Mouse (Mus musculus) embryonic facial prominence, embryonic 11.5 days (tissue): ENCODE measurements at regions not wholly inside any gene's neighbourhood (a gene's known extent, or its start where the extent isn't known, plus 50 kb on each side); places are given as distances from the start of the nearest gene placed in this dataset.

Source experiments
- ATAC-seq: fragments of 200-750 bp; cut with Nextera tagmentation; replicated peaks from 2 replicates; pipeline ENCODE4 v1.8.0; 2017; ENCODE audit warnings: low read depth; ENCODE audit not compliant: insufficient number of reproducible peaks, low FRiP score, low TSS enrichment
- DNase-seq: peaks from one replicate; pipeline ENCODE4 v3.0.0-alpha.2; 2015; ENCODE audit warnings: low spot score
- H3K27ac ChIP-seq: fragments of 300-500 bp; sonication (generic); replicated peaks from 2 replicates; pipeline ENCODE4 v1.5.1; 2014; ENCODE audit warnings: mild to moderate bottlenecking, low read depth, low read length, control low read depth
- H3K27me3 ChIP-seq: fragments of 300-500 bp; sonication (generic); 2 replicates; pipeline ENCODE4 v1.6.1; 2014; ENCODE audit warnings: mild to moderate bottlenecking, low read length, moderate library complexity, mixed read lengths; ENCODE audit not compliant: control insufficient read depth, insufficient read depth
- H3K36me3 ChIP-seq: fragments of 300-500 bp; sonication (generic); replicated peaks from 2 replicates; pipeline ENCODE4 v1.6.1; 2014; ENCODE audit warnings: low read depth, mild to moderate bottlenecking, low read length, moderate library complexity, mixed read lengths; ENCODE audit not compliant: control insufficient read depth, insufficient read depth
- H3K4me1 ChIP-seq: fragments of 300-500 bp; sonication (generic); 2 replicates; pipeline ENCODE4 v1.6.1; 2014; ENCODE audit warnings: low read length, mixed read lengths; ENCODE audit not compliant: control insufficient read depth, insufficient read depth
- H3K4me2 ChIP-seq: fragments of 300-500 bp; sonication (generic); 2 replicates; pipeline ENCODE4 v1.6.1; 2014; ENCODE audit warnings: low read depth, mild to moderate bottlenecking, control low read depth, low read length, moderate library complexity
- H3K4me3 ChIP-seq: fragments of 300-500 bp; sonication (generic); 2 replicates; pipeline ENCODE4 v1.5.1; 2014; ENCODE audit warnings: low read depth, low read length, control low read depth
- H3K9ac ChIP-seq: fragments of 300-500 bp; sonication (generic); replicated peaks from 2 replicates; pipeline ENCODE4 v1.6.1; 2014; ENCODE audit warnings: mild to moderate bottlenecking, control low read depth, low read length
- H3K9me3 ChIP-seq: fragments of 300-500 bp; sonication (generic); replicated peaks from 2 replicates; pipeline ENCODE4 v1.6.1; 2016; ENCODE audit warnings: mild to moderate bottlenecking, low read length, inconsistent platforms, mixed read lengths; ENCODE audit not compliant: control insufficient read depth
- WGBS: fragments of 180-500 bp; shearing (Covaris S2); extraction: QIAGEN DNeasy Blood & Tissue Kit; methylation state at CpG from one replicate; pipeline ENCODE4 v1.1.7; 2014; 5-methylcytosine and 5-hydroxymethylcytosine counted together

DNA sequence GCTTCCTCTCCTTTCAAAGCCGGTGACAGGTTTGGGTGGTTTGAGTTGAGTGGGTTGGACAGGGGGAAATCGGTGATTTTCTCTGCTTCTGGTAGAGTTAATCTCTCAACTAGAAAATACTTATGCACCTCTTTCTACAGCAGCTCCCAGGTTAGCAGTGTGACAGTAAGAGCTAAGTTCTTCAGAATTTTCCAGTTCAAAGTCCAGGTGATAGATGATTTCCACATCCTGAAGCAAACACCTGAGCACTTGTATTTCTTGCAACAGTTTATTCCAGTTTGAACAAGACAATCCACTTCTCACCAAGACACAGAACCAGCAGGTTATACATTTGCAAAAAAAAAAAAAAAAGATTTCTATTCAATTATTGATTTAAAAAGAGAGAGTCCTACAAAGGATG lies 104.0 kb upstream of the Nr2f2 start:
- Histone ChIP-seq H3K27ac (no peak overlapping the region), H3K36me3 (no peaks in the 10 kb centered on the region), H3K4me3 (no peak overlapping the region), H3K9me3 (no peaks in the 10 kb centered on the region), H3K4me1 (no peaks in the 10 kb centered on the region), H3K9ac (no peak overlapping the region), H3K27me3 (no peaks in the 10 kb centered on the region), H3K4me2 (no peak overlapping the region)
- DNase-seq (no peak), ATAC-seq (no peak)
- 60% methylated on average over 2 of the region's 2 CpGs for WGBS

DNA sequence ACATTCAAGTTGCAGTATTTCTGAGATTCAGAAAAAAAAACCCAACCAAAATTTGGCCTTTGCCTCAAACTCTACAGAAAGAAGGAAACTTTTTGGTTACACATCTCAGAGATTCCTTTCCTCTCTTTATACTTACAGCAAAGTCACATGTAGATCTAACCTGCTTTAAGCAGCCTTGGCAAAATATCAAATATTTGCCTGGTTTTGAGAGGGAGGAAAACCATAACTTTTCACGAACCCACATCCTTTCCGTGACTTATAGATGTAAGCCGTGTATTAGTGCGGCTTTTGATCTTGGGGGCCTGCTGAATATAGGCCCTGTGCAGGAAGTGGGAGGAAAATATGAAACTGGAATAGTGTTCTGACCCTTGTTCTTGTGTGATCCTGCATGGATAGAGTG lies 95.6 kb upstream of the Nr2f2 start:
- ATAC-seq, result no peak

DNA sequence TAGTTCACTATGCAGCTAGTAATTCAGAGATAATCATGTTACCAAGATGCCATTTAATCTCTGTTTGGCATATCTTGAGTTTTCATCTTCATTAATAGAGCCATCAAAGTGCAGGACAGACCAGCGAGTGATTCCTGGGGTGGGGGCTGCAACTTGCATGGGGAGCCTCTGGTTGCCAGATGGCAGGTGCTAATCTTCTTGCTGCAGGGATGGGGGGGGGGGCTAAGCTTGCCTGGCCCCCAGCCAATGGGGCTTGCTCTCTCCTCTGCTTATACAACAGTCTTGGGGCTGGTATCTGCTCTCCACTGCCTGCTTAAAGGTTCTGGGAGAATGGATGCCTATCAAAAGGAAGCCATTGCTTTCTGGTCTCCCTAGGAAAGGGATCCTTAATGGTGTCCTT lies 88.0 kb upstream of the Nr2f2 start:
- Histone ChIP-seq H3K9ac (no peak overlapping the region), H3K27me3 (no peaks in the 10 kb centered on the region), H3K27ac (no peak overlapping the region), H3K9me3 (no peaks in the 10 kb centered on the region), H3K4me1 (no peaks in the 10 kb centered on the region), H3K36me3 (no peaks in the 10 kb centered on the region), H3K4me2 (no peak overlapping the region), H3K4me3 (no peak overlapping the region)
- DNase-seq (no peak), ATAC-seq (no peak)
- 80% methylated on average over 1 of the region's 1 CpGs for WGBS

More for the DNA sequence above, 95.6 kb upstream of the Nr2f2 start:
- Histone ChIP-seq H3K9me3 (no peaks in the 10 kb centered on the region), H3K36me3 (no peaks in the 10 kb centered on the region), H3K27me3 (no peaks in the 10 kb centered on the region), H3K4me2 (no peak overlapping the region), H3K4me1 (no peaks in the 10 kb centered on the region), H3K4me3 (no peak overlapping the region), H3K9ac (no peak overlapping the region), H3K27ac (no peak overlapping the region)
- WGBS, result 91% methylated on average over 4 of the region's 4 CpGs
- no peak for DNase-seq

DNA sequence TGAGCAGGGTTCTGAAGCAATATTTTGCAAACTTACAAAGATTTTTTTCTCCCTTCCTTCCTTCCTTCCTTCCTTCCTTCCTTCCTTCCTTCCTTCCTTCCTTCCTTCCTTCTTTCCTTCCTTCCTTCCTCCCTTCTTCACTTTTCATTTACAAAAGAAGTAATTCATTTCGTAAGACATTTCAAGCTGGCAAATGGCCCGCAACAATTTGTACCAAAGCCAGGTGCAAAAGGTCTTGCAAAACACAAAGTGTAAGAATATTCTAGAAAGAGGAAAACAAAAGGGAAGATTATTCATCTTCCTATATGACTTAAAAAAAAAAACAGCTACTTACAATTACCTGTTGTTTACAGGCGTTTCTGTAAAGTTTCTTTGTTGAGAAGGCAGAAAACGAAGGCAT lies 86.3 kb upstream of the Nr2f2 start:
- ATAC-seq (no peak), DNase-seq (no peak)
- WGBS, result 72% methylated on average over 4 of the region's 4 CpGs
- Histone ChIP-seq H3K27ac (no peak overlapping the region), H3K9me3 (no peaks in the 10 kb centered on the region), H3K4me2 (no peak overlapping the region), H3K27me3 (no peaks in the 10 kb centered on the region), H3K9ac (no peak overlapping the region), H3K36me3 (no peaks in the 10 kb centered on the region), H3K4me1 (no peaks in the 10 kb centered on the region), H3K4me3 (no peak overlapping the region)

DNA sequence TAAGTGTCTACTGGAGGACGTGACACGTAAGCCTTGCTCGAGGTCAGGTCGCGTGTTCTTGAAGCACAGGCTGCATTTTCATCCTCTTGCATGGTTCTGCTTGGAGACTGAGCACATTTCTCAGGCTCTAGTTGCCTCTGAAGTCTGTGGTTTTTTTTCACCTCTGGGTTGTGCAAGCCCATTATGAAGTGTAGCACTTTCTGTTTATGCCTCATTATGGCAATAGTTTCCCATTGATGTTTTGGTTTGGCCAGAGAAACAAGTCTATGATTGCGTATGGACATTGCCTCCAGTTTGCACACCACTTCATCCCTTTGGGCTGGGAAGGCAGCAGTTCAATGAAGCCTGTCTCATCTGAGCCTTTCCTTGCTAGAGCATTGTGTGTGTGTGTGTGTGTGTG lies 72.4 kb upstream of the Nr2f2 start:
- Histone ChIP-seq H3K9ac (no peak overlapping the region), H3K4me1 (no peaks in the 10 kb centered on the region), H3K4me2 (no peak overlapping the region), H3K36me3 (no peaks in the 10 kb centered on the region), H3K4me3 (no peak overlapping the region), H3K27ac (no peak overlapping the region), H3K9me3 (no peaks in the 10 kb centered on the region), H3K27me3 (no peaks in the 10 kb centered on the region)
- WGBS, result 94% methylated on average over 6 of the region's 6 CpGs
- DNase-seq (no peak), ATAC-seq (no peak)

DNA sequence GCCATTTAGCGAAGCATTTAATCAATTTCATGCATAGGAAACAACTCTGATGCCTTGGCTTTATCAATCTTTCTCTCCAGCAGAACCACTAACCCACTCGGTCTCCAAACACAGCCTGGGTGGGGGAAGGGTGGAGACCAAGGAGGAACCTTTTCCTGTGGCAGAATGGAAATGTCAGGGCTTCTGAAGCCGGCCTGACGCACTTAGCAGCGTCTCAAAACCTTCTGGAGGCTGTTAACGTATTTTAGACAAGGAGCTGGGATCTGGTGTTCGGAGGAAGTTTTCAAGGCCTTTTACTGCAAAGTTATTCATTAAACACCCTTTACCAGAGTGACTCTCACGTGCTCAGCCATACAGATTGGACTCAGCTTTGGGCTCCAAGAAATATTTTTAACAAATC lies 67.3 kb upstream of the Nr2f2 start:
- H3K4me1 ChIP-seq, result no peaks in the 10 kb centered on the region
- DNase-seq, result no peak
- 0 out of 2 replicates have a peak, but pooled peaks have one; percentile 56 for ATAC-seq
- H3K27me3 ChIP-seq, result no peaks in the 10 kb centered on the region
- H3K4me3 ChIP-seq, result no peak overlapping the region
- no peak overlapping the region for H3K9ac ChIP-seq
- WGBS, result 42% methylated on average over 8 of the region's 8 CpGs
- no peak overlapping the region for H3K27ac ChIP-seq
- H3K9me3 ChIP-seq, result no peaks in the 10 kb centered on the region
- no peaks in the 10 kb centered on the region for H3K36me3 ChIP-seq
- no peak overlapping the region for H3K4me2 ChIP-seq

DNA sequence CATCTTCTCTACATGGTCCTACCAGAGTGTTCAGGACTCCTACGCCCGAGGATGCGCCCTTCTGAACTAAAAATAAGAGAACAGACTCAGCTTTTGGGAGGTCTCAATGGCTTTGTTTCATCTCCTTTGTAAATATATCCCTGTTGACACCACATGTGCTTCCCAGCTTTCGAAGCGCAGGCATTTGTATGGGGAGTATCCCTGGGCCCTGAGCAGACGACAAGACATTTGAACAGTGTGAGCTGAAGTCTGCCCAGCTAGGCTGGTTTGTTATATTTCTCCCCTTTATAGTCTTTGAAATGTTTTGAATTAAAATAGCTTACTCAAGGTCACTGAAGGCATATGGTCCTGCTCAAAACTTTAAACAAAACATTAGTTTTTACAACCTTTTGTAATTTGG lies 66.8 kb upstream of the Nr2f2 start:
- DNase-seq, result peak; percentile 53
- H3K36me3 ChIP-seq, result no peaks in the 10 kb centered on the region
- no peaks in the 10 kb centered on the region for H3K4me1 ChIP-seq
- H3K27me3 ChIP-seq, result no peaks in the 10 kb centered on the region
- H3K9ac ChIP-seq, result no peak overlapping the region
- 0 out of 2 replicates have a peak, but pooled peaks have one; percentile 14 for ATAC-seq
- H3K27ac ChIP-seq, result no peak overlapping the region
- H3K4me2 ChIP-seq, result no peak overlapping the region
- 50% methylated on average over 6 of the region's 6 CpGs for WGBS
- no peaks in the 10 kb centered on the region for H3K9me3 ChIP-seq
- no peak overlapping the region for H3K4me3 ChIP-seq

DNA sequence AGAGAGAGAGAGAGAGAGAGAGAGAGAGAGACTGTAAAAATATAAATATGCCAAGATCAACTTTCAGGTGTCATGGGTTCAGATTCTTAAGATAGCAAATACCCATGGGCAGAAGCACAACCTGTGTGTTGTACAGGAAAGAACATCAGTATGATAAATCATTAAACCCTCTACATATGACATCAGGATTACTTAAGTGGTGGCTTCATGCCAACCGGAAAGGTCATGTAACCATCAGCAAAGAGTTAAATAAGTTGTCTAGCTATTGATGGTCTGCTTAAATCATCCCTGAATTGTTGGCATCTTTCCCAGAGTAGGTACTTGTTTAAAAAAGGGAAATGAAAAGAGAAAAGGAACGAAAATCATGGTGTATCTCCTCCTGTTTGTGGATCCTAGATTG lies 65.2 kb upstream of the Nr2f2 start:
- Histone ChIP-seq H3K27me3 (no peaks in the 10 kb centered on the region), H3K27ac (no peak overlapping the region), H3K9ac (no peak overlapping the region), H3K36me3 (no peaks in the 10 kb centered on the region), H3K9me3 (no peaks in the 10 kb centered on the region), H3K4me3 (no peak overlapping the region), H3K4me2 (no peak overlapping the region), H3K4me1 (no peaks in the 10 kb centered on the region)
- WGBS, result 85% methylated on average over 2 of the region's 2 CpGs
- DNase-seq (no peak), ATAC-seq (no peak)
